Mouse (Mus musculus) right cerebral cortex, postnatal 4 days (tissue): ENCODE results near the gene Mup1.
"Not testable (repeated sequence)": the region's sequence is repeated elsewhere in the genome, so short reads cannot be mapped to it uniquely, and the experiment has no call there.

Experiments
- DNase-seq: peaks from one replicate; pipeline ENCODE4 v3.0.0-alpha.2; 2022

Mup1 gene

GRCm38 (mm10) chr4:60501860-60502259, at the start of gene Mup1:
Mup1 (minus strand) TSS chr4:60501960.
- not testable (repeated sequence) for DNase-seq
